Comparison of ENCODE assay signal across 8 mouse cellular contexts in the genomic region with DNA sequence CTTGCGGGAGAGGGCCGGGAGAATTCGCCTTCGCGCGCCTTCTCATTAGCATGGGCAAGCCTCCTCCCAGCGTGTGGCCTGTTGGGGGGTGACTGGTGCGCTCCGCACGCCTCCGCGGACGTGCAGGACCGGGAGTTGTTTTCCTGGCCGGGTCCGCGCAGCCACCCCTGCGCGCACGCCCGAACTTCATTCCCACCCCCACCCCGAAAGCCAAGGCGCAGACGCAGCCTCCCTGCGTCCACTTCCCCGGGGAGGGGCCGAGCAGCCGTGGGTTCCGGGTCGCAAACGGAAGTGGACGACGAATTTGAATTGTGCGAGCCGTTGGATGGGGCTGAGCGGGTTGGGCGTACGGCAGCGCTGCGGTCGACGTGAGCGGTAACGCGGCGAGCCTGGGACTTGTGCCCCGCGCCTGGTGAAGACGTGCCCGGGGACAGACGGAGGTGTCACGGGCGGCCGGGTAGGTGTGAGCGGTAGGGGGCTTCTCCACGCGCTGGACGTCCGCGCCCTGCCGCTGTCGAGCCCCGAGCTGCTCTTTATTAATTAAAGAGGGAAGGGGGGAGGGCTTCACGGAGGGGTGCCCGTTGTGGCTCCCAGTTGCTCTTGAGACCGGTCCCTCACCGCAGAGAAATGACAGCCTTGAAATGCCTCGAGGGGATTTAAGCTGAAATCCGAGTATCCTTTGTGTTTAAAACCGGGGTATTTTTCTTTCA. TPM values are rescaled to one million over a fixed set of nuclear protein-coding genes. Genes with fewer than 3 reads are reported as not detected.
DNase-seq lines count a peak whose midpoint lies in the region; ATAC-seq lines count a peak whose summit lies in the region.

A gene (plus strand): TSS at position 74 of the 710 bp plus-strand sequence.

- H3K9me3 ChIP-seq in hindbrain, embryonic 11.5 days (ENCODE audit: control insufficient read depth, low read length) = no peaks in the 10 kb centered on the region

- ATAC-seq in hindbrain, embryonic 11.5 days (ENCODE audit: low FRiP score) = peak; percentile 97

- peak within 1 kb of the TSS; percentile 95 for H3K27ac ChIP-seq in hindbrain, embryonic 11.5 days (ENCODE audit: low read depth, low read length)

- WGBS in hindbrain, embryonic 11.5 days = under 1% methylated on average over 68 of the region's 70 CpGs

- 0 out of 2 replicates have a peak, but pooled peaks cover 2% of the 10 kb centered on the region for H3K36me3 ChIP-seq in hindbrain, embryonic 11.5 days (ENCODE audit: control insufficient read depth, insufficient read depth, low read length)

- DNase-seq in Muller cell, postnatal 12 days (ENCODE audit: inconsistent ontology term) = peak; percentile 98
- peak; percentile 89 for DNase-seq in cerebellum, adult 9-11 months
- DNase-seq in frontal cortex, adult 2 months (ENCODE audit: extremely low spot score in 1 of 2, low spot score in 1 of 2) = peak; percentile 57 to 85
- peak; percentile 93 for DNase-seq in hindbrain, embryonic 11.5 days (ENCODE audit: low spot score)
- DNase-seq in layer of hippocampus, postnatal 10 days (ENCODE audit: low spot score in 2 of 2) = peak; percentile 80 to 85
- peak; percentile 93 for DNase-seq in lung, postnatal 10 days
- DNase-seq in ovary, postnatal 36 days (ENCODE audit: low spot score) = peak; percentile 90
- DNase-seq in thymus, postnatal 25 days = peak; percentile 84

- H3K9ac ChIP-seq in hindbrain, embryonic 11.5 days (ENCODE audit: low read depth, low read length) = peak within 1 kb of the TSS; percentile 87

- peak within 1 kb of the TSS; percentile 65 for H3K4me3 ChIP-seq in hindbrain, embryonic 11.5 days (ENCODE audit: low read depth, low read length)

- no peaks in the 10 kb centered on the region for H3K27me3 ChIP-seq in hindbrain, embryonic 11.5 days (ENCODE audit: control insufficient read depth, insufficient read depth, low read length)

- H3K4me1 ChIP-seq in hindbrain, embryonic 11.5 days (replicated peaks; ENCODE audit: control insufficient read depth, insufficient read depth, low read length) = no peaks in the 10 kb centered on the region

- H3K4me2 ChIP-seq in hindbrain, embryonic 11.5 days (replicated peaks; ENCODE audit: low read depth, low read length) = peak within 1 kb of the TSS; percentile 41

RNA-seq across cellular contexts. Expression of the gene that starts here (rescaled TPM):
- polyA plus RNA-seq in frontal cortex, adult 2 months (2012; rRNA removed) = 8.1 and 8.6 TPM in 2 replicates
- 41.7 and 42.8 TPM in 2 replicates for polyA plus RNA-seq in hindbrain, embryonic 11.5 days (2014; fragmentation: Nextera tagmentation; extraction: Ambion mirVana)
- total RNA-seq in layer of hippocampus, postnatal 10 days (2021) = 10 to 100 TPM; 14.5 to 16.6 TPM

Comparison
In these comparisons a context has a peak if more than half of its experiments do, and no peak if none do; other contexts are left out.
1. Peak in every context shown above with its lines: DNase-seq, ATAC-seq, H3K4me3 ChIP-seq and H3K27ac ChIP-seq.